Mouse (Mus musculus) CD4-positive, CD25-positive, alpha-beta regulatory T cell, adult 4 months (primary cell): ENCODE measurements around the gene Tnnc2. TPM values are rescaled to one million over a fixed set of nuclear protein-coding genes. Genes with fewer than 3 reads are reported as not detected.

Source experiments
- ATAC-seq: one replicate; pipeline ENCODE4 v1.8.0; 2017
- polyA plus RNA-seq, 2 experiments: library from polyadenylated mRNA; unstranded; fragments of 100-300 nt; shearing (Covaris generic); gene quantifications; one replicate each; pipeline ENCODE4 v1.2.1; 2017

The Tnnc2 gene
- polyA plus RNA-seq, 2 experiments from 2014 or later = not detected

DNA sequence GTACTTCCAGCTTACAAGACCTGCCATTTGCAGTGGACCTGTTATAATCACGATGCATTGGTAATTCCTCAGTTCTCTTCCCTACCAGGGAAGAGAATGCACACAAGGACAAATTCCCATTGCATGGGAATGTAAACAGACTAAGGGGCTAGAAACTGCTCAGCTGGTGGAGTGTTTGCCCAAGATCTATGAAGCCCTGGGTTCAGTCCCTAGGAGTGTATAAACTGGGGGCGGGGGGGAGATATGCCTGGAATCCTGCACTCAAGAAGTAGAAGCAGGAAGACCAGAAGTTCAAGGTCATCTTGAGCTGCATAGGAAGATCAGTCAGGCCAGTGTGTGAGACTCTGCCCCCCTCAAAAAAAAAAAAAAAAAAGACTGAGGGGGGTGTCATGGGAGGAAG lies 46.5 kb downstream of the Tnnc2 start:
- ATAC-seq = no peak

DNA sequence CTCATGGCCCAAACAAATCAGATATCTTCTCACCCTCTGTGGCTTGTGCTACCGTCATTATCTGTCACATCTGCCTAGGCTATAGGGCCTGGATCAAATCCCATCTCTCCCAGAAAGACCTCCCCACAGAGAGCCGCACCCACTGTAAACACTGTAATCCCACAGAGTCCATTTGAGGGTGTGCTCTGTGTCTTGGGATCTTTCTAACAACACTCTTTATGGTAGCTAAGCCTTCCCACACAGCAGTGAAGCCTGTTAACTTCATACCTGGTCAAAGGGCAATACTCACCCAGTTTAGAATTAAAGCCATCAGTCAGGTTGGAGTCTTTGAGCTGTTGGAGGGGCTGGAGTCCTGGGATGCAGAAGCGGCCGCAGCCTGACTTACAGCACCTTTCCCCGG lies 48.0 kb downstream of the Tnnc2 start:
- no peak for ATAC-seq

Other genes with a start within 250 kb of the Tnnc2 start
- gene Wfdc2, start 217.6 kb downstream of the Tnnc2 start, polyA plus RNA-seq = 1 to 10 TPM; 2.2 to 3.0 TPM
- not detected for gene Spint3, start 206.5 kb downstream of the Tnnc2 start, polyA plus RNA-seq
- gene Wfdc6a, start 194.5 kb downstream of the Tnnc2 start, polyA plus RNA-seq = not detected
- gene Eppin, start 186.4 kb downstream of the Tnnc2 start, polyA plus RNA-seq = not detected
- gene Wfdc6b, start 166.4 kb downstream of the Tnnc2 start, polyA plus RNA-seq = not detected
- gene Wfdc8, start 166.3 kb downstream of the Tnnc2 start, polyA plus RNA-seq = not detected
- not detected for gene Wfdc16, start 141.2 kb downstream of the Tnnc2 start, polyA plus RNA-seq
- not detected for gene Wfdc10, start 123.9 kb downstream of the Tnnc2 start, polyA plus RNA-seq
- not detected for gene Wfdc9, start 123.4 kb downstream of the Tnnc2 start, polyA plus RNA-seq
- not detected for gene Wfdc11, start 105.9 kb downstream of the Tnnc2 start, polyA plus RNA-seq
- gene Wfdc13, start 94.9 kb downstream of the Tnnc2 start, polyA plus RNA-seq = not detected
- gene Spint4, start 81.5 kb downstream of the Tnnc2 start, polyA plus RNA-seq = not detected
- gene Spint5, start 64.7 kb downstream of the Tnnc2 start, polyA plus RNA-seq = not detected
- gene Wfdc3, start 34.0 kb downstream of the Tnnc2 start, polyA plus RNA-seq = not detected
- 1 to 10 TPM; 3.8 to 7.3 TPM for gene Dnttip1, start 34.0 kb downstream of the Tnnc2 start, polyA plus RNA-seq
- gene Ube2c, start 10.1 kb downstream of the Tnnc2 start, polyA plus RNA-seq = 10 to 100 TPM in 1 of 2 experiments, 1 to 10 TPM in 1; 7.7 to 11.4 TPM
- 1 to 10 TPM; 4.9 to 7.7 TPM for gene Snx21, start 5.9 kb upstream of the Tnnc2 start, polyA plus RNA-seq
- 10 to 100 TPM; 32.5 to 42.2 TPM for gene Acot8, start 24.9 kb upstream of the Tnnc2 start, polyA plus RNA-seq
- gene Zswim3, start 25.1 kb upstream of the Tnnc2 start, polyA plus RNA-seq = 1 to 10 TPM; 7.0 to 8.1 TPM
- gene Zswim1, start 42.7 kb upstream of the Tnnc2 start, polyA plus RNA-seq = 10 to 100 TPM; 20.9 to 30.5 TPM
- not detected for gene Spata25, start 48.6 kb upstream of the Tnnc2 start, polyA plus RNA-seq
- 100 to 1,000 TPM; 211 to 247 TPM for gene Ctsa, start 52.9 kb upstream of the Tnnc2 start, polyA plus RNA-seq
- gene Neurl2, start 53.5 kb upstream of the Tnnc2 start, polyA plus RNA-seq = 1 to 10 TPM in 1 of 2 experiments, under 1 TPM in 1; 0.65 to 1.6 TPM
- under 1 TPM; 0.34 to 0.98 TPM for gene Pltp, start 77.7 kb upstream of the Tnnc2 start, polyA plus RNA-seq
- gene Pcif1, start 99.3 kb upstream of the Tnnc2 start, polyA plus RNA-seq = 100 to 1,000 TPM; 106 to 115 TPM
- 1 to 10 TPM; 5.6 to 8.2 TPM for gene Zfp335, start 131.8 kb upstream of the Tnnc2 start, polyA plus RNA-seq
- gene Mmp9, start 160.8 kb upstream of the Tnnc2 start, polyA plus RNA-seq = 1 to 10 TPM; 2.0 to 4.1 TPM
- under 1 TPM in 1 of 2 experiments, not detected in 1; 0.31 TPM for gene Slc12a5, start 180.8 kb upstream of the Tnnc2 start, polyA plus RNA-seq